In genomic region chr11:107965449-107965848, GRCm38 (mm10) we compare ENCODE assay signal across 11 mouse cellular contexts. TPM values are rescaled to one million over a fixed set of nuclear protein-coding genes. Genes with fewer than 3 reads are reported as not detected.
DNase-seq lines count a peak whose midpoint lies in the region; ATAC-seq lines count a peak whose summit lies in the region.
"Had no signal": no experiment of that assay in that cellular context is flagged by ENCODE, and none has a peak within 500 bp of the region (broad histone marks: within the 10 kb centered on the region; RNA-seq: fewer than 3 reads in every experiment).

No protein-coding gene starts in this region.

- no peak overlapping the region for H3K4me2 ChIP-seq in hindbrain, embryonic 14.5 days (replicated peaks)
- H3K4me2 ChIP-seq in forebrain, embryonic 16.5 days (ENCODE audit: low read length), result no peak overlapping the region

- H3K27me3 ChIP-seq in hindbrain, embryonic 14.5 days (ENCODE audit: control insufficient read depth, insufficient read depth, low read length), result no peaks in the 10 kb centered on the region
- no peaks in the 10 kb centered on the region for H3K27me3 ChIP-seq in hindbrain, embryonic 10.5 days (ENCODE audit: insufficient read depth, poor library complexity, severe bottlenecking)
- H3K27me3 ChIP-seq in forebrain, embryonic 16.5 days (replicated peaks; ENCODE audit: control insufficient read depth, insufficient read depth, low read length), result no peaks in the 10 kb centered on the region

- peaks cover 13% of the 10 kb centered on the region; the same call in 1 of the 2 replicates for H3K4me1 ChIP-seq in hindbrain, embryonic 14.5 days (replicated peaks; ENCODE audit: control insufficient read depth, insufficient read depth, low read length)
- peaks cover 26% of the 10 kb centered on the region for H3K4me1 ChIP-seq in hindbrain, embryonic 10.5 days (replicated peaks)
- peaks cover 47% of the 10 kb centered on the region for H3K4me1 ChIP-seq in forebrain, embryonic 16.5 days (replicated peaks; ENCODE audit: control insufficient read depth, insufficient read depth, low read length)

- H3K36me3 ChIP-seq in hindbrain, embryonic 14.5 days (replicated peaks; ENCODE audit: control insufficient read depth, insufficient read depth), result peaks cover 2% of the 10 kb centered on the region; the same call in 1 of the 2 replicates
- H3K36me3 ChIP-seq in hindbrain, embryonic 10.5 days, result no peaks in the 10 kb centered on the region
- H3K36me3 ChIP-seq in forebrain, embryonic 16.5 days (ENCODE audit: control insufficient read depth, insufficient read depth), result no peaks in the 10 kb centered on the region

- 58% methylated on average over 7 of the region's 7 CpGs for WGBS in hindbrain, embryonic 14.5 days
- 82% methylated on average over 7 of the region's 7 CpGs for WGBS in hindbrain, embryonic 10.5 days
- 26% methylated on average over 7 of the region's 7 CpGs for WGBS in forebrain, embryonic 16.5 days

- no peak overlapping the region for H3K27ac ChIP-seq in hindbrain, embryonic 14.5 days
- H3K27ac ChIP-seq in hindbrain, embryonic 10.5 days, result no peak overlapping the region
- peak overlapping the region; percentile 34; the same call in 1 of the 2 replicates for H3K27ac ChIP-seq in forebrain, embryonic 16.5 days (ENCODE audit: low read length)
- H3K27ac ChIP-seq: kidney, postnatal 0 days; macrophage had no signal

- H3K4me3 ChIP-seq in hindbrain, embryonic 14.5 days (replicated peaks; ENCODE audit: low read length), result no peak overlapping the region
- H3K4me3 ChIP-seq in hindbrain, embryonic 10.5 days, result no peak overlapping the region
- H3K4me3 ChIP-seq in forebrain, embryonic 16.5 days (replicated peaks; ENCODE audit: low read length), result no peak overlapping the region

- H3K9ac ChIP-seq in hindbrain, embryonic 14.5 days, result no peak overlapping the region
- no peak overlapping the region for H3K9ac ChIP-seq in forebrain, embryonic 16.5 days (replicated peaks; ENCODE audit: low read depth, low read length)

- no peaks in the 10 kb centered on the region for H3K9me3 ChIP-seq in hindbrain, embryonic 14.5 days (ENCODE audit: control insufficient read depth, low read length)
- no peaks in the 10 kb centered on the region for H3K9me3 ChIP-seq in hindbrain, embryonic 10.5 days
- H3K9me3 ChIP-seq in forebrain, embryonic 16.5 days (ENCODE audit: control insufficient read depth, low read length), result no peaks in the 10 kb centered on the region

- peak; percentile 84 for ATAC-seq in hindbrain, embryonic 14.5 days (ENCODE audit: low FRiP score)
- peak; percentile 93 for ATAC-seq in forebrain, embryonic 16.5 days

- DNase-seq in hindbrain, embryonic 14.5 days (ENCODE audit: low spot score), result peak; percentile 67
- no peak for DNase-seq in hindbrain, embryonic 10.5 days (ENCODE audit: low spot score)
- peak; percentile 67 to 77 for DNase-seq in layer of hippocampus, postnatal 36 days
- DNase-seq in right cerebral cortex, postnatal 25 days, result peak; percentile 43
- no peak for DNase-seq in testis, postnatal 10 days (ENCODE audit: low spot score)
- DNase-seq in thymus, postnatal 25 days, result no peak
- DNase-seq in embryo, embryonic 10 days (ENCODE audit: low spot score), result no peak
- DNase-seq: retina, postnatal 1 day had no signal

RNA-seq across cellular contexts. Expression of gene Cacng5, which starts 50.6 kb away (rescaled TPM):
- polyA plus RNA-seq in hindbrain, embryonic 14.5 days (2014; fragmentation: Nextera tagmentation; extraction: Ambion mirVana), result 7.1 and 8.7 TPM in 2 replicates
- 0.66 and 1.2 TPM in 2 replicates for polyA plus RNA-seq in hindbrain, embryonic 10.5 days (2016; fragmentation: Nextera tagmentation; extraction: Ambion mirVana)
- 8.0 and 9.0 TPM in 2 replicates for polyA plus RNA-seq in forebrain, embryonic 16.5 days (2015; fragmentation: Nextera tagmentation; extraction: Ambion mirVana)
- 10 to 100 TPM; 12.0 to 12.1 TPM for total RNA-seq in layer of hippocampus, postnatal 36 days (2021)
- polyA plus RNA-seq: macrophage had no signal

Comparison
In these comparisons a context has a peak if more than half of its experiments do, and no peak if none do; other contexts are left out.
1. DNase-seq: peak in hindbrain, embryonic 14.5 days (single experiment), layer of hippocampus, postnatal 36 days (2 of 2) and right cerebral cortex, postnatal 25 days (single experiment); none in hindbrain, embryonic 10.5 days (single experiment), testis, postnatal 10 days (single experiment), thymus, postnatal 25 days (single experiment) and embryo, embryonic 10 days (single experiment).